Mouse (Mus musculus) granulocyte monocyte progenitor cell, adult 5-6 weeks (primary cell): ENCODE measurements around the gene Olfr444. TPM values are rescaled to one million over a fixed set of nuclear protein-coding genes. Genes with fewer than 3 reads are reported as not detected.

Experiments
- ATAC-seq: replicated peaks from 2 replicates; pipeline ENCODE4 v1.8.0; 2016; ENCODE audit warnings: mild to moderate bottlenecking, moderate TSS enrichment, inconsistent platforms; ENCODE audit not compliant: poor library complexity, severe bottlenecking
- total RNA-seq, 2 experiments: library from RNA; stranded (forward) in 1 of 2; stranded (reverse) in 1 of 2; fragments of 200-712, 200-1000 nt in 1 of 2; fragments of >200 nt in 1 of 2; fragmentation: Nextera tagmentation in 1 of 2; gene quantifications; 2 replicates each; pipeline ENCODE4 v1.2.3; 2014 to 2017

The Olfr444 gene
- not detected in 2 replicates for total RNA-seq (2014; fragmentation: Nextera tagmentation)
- not detected in 2 replicates for total RNA-seq (2017)

GRCm38 (mm10) chr6:42948767-42949166, at the start of gene Olfr444:
Olfr444 (plus strand) TSS chr6:42949067.
- ATAC-seq: no peak

DNA sequence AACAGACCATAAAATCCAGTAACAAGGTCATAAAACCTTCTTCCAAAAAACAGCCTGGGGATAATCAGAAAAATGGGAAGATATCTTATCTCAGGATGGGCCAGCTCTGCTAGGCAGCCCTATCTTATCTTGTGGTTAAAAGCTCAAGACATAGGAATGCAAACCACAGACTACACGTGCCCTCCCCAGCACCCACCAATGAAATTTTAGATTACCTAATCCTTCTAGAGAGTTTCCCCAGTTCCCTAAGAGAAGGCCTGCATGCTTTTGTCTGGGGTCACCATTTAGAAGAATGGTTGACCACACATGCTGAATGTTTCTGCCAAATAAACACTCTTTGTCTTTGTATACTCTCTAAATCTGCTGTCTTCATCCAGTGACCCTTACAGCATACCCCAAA, 48.5 kb upstream of the Olfr444 start:
- no peak for ATAC-seq

GRCm38 (mm10) chr6:42908578-42908977, 40.3 kb upstream of the Olfr444 start, which contains the start of gene Olfr447:
Olfr447 (plus strand) TSS chr6:42908878.
- ATAC-seq: no peak

- no peak for ATAC-seq
These were observed 27.8 kb upstream of the Olfr444 start, which contains the start of gene Olfr446 for GRCm38 (mm10) chr6:42921077-42921476. Olfr446 (plus strand) TSS chr6:42921377.

DNA sequence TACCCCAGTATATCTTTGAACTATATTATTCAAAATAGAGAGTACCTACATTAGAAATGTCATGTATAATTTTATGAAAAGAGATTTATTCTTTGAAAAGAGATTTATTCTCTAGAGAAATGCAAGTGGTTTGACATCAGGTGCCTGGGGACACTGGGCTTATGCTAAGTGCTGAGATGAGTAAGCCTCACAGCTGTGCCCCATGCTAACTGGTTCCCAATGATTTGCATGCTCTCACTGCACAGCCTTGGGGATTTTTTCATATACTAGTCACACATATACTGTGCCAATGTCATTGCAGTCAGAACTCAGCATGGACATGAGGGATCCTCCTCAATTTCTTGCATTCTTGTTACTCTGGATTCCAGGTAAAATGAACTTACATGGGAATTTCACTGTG, 31.5 kb downstream of the Olfr444 start:
- no peak for ATAC-seq

Other genes with a start within 250 kb of the Olfr444 start
- gene Tcaf1, start 239.0 kb upstream of the Olfr444 start, total RNA-seq (2014; fragmentation: Nextera tagmentation): 0.47 TPM in 1 of 2 replicates, not detected in the other
- gene Tcaf1, start 239.0 kb upstream of the Olfr444 start, total RNA-seq (2017): 0.13 and 0.46 TPM in 2 replicates
- gene Olfr453, start 209.7 kb upstream of the Olfr444 start, total RNA-seq (2014; fragmentation: Nextera tagmentation): not detected in 2 replicates
- not detected in 2 replicates for gene Olfr453, start 209.7 kb upstream of the Olfr444 start, total RNA-seq (2017)
- not detected in 2 replicates for gene Olfr38, start 192.7 kb upstream of the Olfr444 start, total RNA-seq (2014; fragmentation: Nextera tagmentation)
- not detected in 2 replicates for gene Olfr38, start 192.7 kb upstream of the Olfr444 start, total RNA-seq (2017)
- not detected in 2 replicates for gene Olfr452, start 164.0 kb upstream of the Olfr444 start, total RNA-seq (2014; fragmentation: Nextera tagmentation)
- not detected in 2 replicates for gene Olfr452, start 164.0 kb upstream of the Olfr444 start, total RNA-seq (2017)
- gene Olfr450, start 137.1 kb upstream of the Olfr444 start, total RNA-seq (2014; fragmentation: Nextera tagmentation): not detected in 2 replicates
- gene Olfr450, start 137.1 kb upstream of the Olfr444 start, total RNA-seq (2017): not detected in 2 replicates
- gene Olfr449, start 114.7 kb upstream of the Olfr444 start, total RNA-seq (2014; fragmentation: Nextera tagmentation): not detected in 2 replicates
- gene Olfr449, start 114.7 kb upstream of the Olfr444 start, total RNA-seq (2017): not detected in 2 replicates
- gene Olfr448, start 58.6 kb upstream of the Olfr444 start, total RNA-seq (2014; fragmentation: Nextera tagmentation): not detected in 2 replicates
- not detected in 2 replicates for gene Olfr448, start 58.6 kb upstream of the Olfr444 start, total RNA-seq (2017)
- not detected in 2 replicates for gene Olfr447, start 40.2 kb upstream of the Olfr444 start, total RNA-seq (2014; fragmentation: Nextera tagmentation)
- not detected in 2 replicates for gene Olfr447, start 40.2 kb upstream of the Olfr444 start, total RNA-seq (2017)
- not detected in 2 replicates for gene Olfr446, start 27.7 kb upstream of the Olfr444 start, total RNA-seq (2014; fragmentation: Nextera tagmentation)
- not detected in 2 replicates for gene Olfr446, start 27.7 kb upstream of the Olfr444 start, total RNA-seq (2017)
- gene Olfr441, start 157.3 kb downstream of the Olfr444 start, total RNA-seq (2014; fragmentation: Nextera tagmentation): not detected in 2 replicates
- gene Olfr441, start 157.3 kb downstream of the Olfr444 start, total RNA-seq (2017): not detected in 2 replicates
- not detected in 2 replicates for gene Olfr237-ps1, start 197.5 kb downstream of the Olfr444 start, total RNA-seq (2014; fragmentation: Nextera tagmentation)
- gene Olfr237-ps1, start 197.5 kb downstream of the Olfr444 start, total RNA-seq (2017): not detected in 2 replicates
- gene Olfr437, start 214.2 kb downstream of the Olfr444 start, total RNA-seq (2014; fragmentation: Nextera tagmentation): not detected in 2 replicates
- gene Olfr437, start 214.2 kb downstream of the Olfr444 start, total RNA-seq (2017): not detected in 2 replicates
- gene Olfr13, start 223.1 kb downstream of the Olfr444 start, total RNA-seq (2014; fragmentation: Nextera tagmentation): not detected in 2 replicates
- gene Olfr13, start 223.1 kb downstream of the Olfr444 start, total RNA-seq (2017): not detected in 2 replicates
- gene Olfr435, start 248.1 kb downstream of the Olfr444 start, total RNA-seq (2014; fragmentation: Nextera tagmentation): not detected in 2 replicates
- gene Olfr435, start 248.1 kb downstream of the Olfr444 start, total RNA-seq (2017): not detected in 2 replicates